Mouse (Mus musculus): ENCODE measurements around the gene Ubxn2a.

DNA sequence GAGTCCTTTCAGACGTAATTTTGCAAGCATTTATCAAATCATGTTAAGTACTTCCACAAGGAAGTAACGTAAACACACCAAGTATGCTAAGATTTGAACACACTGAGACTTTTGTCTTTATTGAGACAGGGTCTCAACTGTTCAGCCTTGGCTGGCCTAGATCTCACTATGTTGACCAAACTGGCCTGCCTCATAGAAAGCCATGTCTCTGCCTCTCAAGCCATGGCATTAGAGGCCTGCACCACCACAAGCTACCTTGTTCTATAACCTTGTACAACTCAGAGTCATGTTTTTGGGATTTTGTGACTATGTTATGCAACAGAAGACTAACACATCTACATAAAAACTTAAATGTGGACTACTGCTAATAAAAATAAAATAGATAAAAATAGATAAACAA is 25.4 kb downstream of the Ubxn2a start:
- TF ChIP-seq CTCF (IDR thresholded peaks at IDR 0.05; ENCODE audit: extremely low read depth, insufficient read depth, low read length): no peak
- TF ChIP-seq POLR2A (IDR thresholded peaks at IDR 0.05; ENCODE audit: extremely low read depth, insufficient read depth, low read length): no peak

Data from cortical plate, adult 2 months (tissue).